Mouse (Mus musculus): ENCODE measurements around the gene Llgl2. TPM values are rescaled to one million over a fixed set of nuclear protein-coding genes. Genes with fewer than 3 reads are reported as not detected.

Llgl2 gene
- 10 to 100 TPM; 17.9 to 18.2 TPM for total RNA-seq (2021)

- intact Hi-C loops (cut with DNase I), result loop anchor here (2.0 kb wide), 1 partner anchor 35 kb away; the partner anchor contains the start of gene Myo15b
- peak; percentile 87 to 89 for DNase-seq
These were observed at the start of gene Llgl2 for GRCm38 (mm10) chr11:115823774-115824740. Gene Llgl2, plus strand, starts transcription at chr11:115824049.

DNA sequence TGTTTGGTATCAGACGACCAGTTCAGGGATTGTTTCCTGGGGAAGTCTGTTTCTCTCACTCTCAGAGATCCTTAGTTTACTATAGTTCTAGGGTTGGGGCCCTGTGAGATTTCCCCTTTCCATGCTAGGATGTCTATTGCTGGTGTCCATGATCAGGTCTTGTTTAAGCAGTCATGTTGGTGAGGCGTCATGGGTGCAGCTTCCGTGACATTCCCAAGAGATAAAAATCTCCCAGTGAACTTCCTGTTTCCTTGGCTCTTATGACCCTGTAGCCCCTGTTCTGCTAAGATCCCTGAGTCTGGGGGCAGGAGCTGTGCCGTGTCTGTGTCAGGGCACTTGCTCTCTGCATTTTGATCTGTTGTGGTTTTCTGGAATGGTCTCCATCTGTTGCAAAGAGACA, 49.2 kb upstream of the Llgl2 start:
- intact Hi-C loops (cut with DNase I), result no loop called here
- no peak for DNase-seq

GRCm38 (mm10) chr11:115775821-115776665, 47.8 kb upstream of the Llgl2 start:
- intact Hi-C loops (cut with DNase I), result no loop called here
- peak; percentile 74 to 75 for DNase-seq

GRCm38 (mm10) chr11:115776954-115777353, 46.9 kb upstream of the Llgl2 start:
- intact Hi-C loops (cut with DNase I), result no loop called here
- no peak for DNase-seq

DNA sequence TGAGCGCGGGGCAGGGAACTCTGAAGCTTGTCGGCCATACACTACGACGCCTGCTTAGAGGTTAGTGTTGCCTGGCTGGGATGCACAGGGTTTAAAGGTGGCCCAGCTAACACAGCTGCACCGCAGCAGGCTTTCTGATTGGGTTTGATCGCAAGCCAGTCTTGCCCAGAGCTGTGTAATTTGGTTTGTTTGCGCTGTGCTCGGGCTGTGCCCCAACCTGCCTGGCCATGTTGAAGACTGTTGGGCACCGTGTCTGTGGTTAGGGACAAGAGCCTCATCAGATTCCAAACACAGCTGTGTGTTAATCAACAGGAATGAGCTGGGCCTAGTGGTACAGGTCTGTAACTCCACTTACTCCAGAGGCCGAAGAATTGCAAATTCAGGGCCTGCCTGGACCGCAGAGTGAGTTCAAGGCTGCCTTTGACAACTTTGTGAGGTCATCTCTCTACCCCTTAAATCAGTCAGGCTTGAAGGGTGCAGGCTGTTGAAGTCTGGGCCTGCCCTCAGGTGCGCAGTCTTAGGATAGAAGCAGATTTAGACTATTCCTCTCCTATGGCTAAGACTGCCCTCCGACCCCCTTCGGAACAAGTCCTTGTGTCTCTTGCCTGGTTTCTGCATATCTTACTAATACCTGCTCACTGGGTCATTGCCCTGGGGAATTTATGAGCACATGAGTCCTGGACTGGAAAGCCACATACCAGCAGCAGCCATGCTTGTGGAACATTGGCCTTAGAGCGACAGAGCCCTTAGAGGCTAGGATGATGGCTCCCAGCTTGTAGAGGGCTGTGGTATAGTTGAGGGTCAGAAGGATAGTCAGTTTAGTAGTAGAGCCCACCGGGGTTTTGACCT, 46.1 kb upstream of the Llgl2 start:
- no peak for DNase-seq
- intact Hi-C loops (cut with DNase I), result loop anchor here (2.0 kb wide), 1 partner anchor 33 kb away; no protein-coding TSS in a partner anchor

GRCm38 (mm10) chr11:115779038-115779571, 44.7 kb upstream of the Llgl2 start:
- peak; percentile 96 for DNase-seq
- intact Hi-C loops (cut with DNase I), result loop anchor here (2.0 kb wide), 1 partner anchor 32 kb away; no protein-coding TSS in a partner anchor

DNA sequence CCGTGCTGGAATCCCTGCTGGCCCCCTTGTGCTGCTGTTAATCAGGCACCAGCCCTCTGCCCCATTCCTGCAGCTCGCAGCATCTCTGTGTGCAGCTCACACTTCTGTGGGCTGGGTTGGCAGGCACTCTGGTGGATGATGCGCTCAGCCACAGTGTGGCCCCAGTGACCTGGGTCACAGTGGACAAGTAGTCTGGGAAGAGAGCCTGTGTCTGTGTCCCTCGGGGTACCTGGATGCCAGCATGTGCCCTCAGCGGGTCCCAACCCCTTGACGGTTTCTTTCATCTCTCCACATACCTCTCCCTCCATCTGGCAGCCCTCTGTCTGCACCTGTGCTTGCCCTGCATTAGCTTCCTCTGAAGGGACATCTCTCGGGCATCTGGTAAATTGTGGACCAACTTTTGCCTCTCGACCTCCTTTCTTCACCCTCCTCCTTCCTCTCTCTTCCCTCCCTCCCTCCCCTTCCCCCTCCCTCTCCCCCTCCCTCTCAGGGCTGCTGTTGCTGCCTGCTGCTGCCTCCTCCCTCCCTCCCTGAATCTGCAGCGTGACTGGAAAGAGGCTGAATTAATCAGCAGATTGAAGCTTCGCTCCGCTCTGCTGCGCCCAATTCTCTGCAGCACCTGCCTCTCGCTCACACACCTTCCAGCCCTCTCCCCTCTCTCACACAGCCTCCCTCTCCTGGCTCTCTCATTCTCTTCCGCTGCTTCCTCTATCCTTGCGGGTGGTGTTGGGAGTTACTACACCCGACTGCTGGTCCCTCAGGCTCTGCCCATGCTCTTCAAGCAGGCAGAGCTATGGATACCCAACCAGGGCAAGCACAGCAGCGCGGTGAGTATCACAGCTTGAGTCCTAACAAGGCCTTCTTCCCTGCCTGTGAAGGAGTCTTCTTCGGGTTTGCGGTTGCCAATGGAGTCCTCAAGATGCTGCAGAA, 43.4 kb upstream of the Llgl2 start:
- intact Hi-C loops (cut with DNase I), result no loop called here
- DNase-seq, result no peak

DNA sequence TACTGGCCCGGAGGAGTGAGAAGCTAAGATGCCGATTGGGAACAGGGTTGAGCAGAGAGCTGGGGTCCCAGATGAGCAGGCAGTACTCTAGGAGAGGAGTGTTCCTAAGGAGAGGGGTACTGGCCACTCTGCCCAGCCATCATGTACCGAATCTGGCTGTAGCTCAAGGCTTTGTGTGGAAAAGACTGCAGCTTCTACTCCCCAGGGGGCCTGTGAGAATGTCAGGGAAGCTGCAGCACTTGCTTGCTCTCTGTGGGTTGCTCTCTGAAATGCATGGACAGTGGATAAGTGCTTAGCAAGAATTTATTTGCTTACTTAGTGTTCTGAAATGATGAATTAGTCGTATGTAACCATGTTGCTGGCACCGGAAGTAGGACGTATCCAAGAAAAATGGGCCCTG, 37.4 kb upstream of the Llgl2 start:
- DNase-seq, result no peak
- intact Hi-C loops (cut with DNase I), result no loop called here

- intact Hi-C loops (cut with DNase I), result no loop called here
- DNase-seq, result no peak
These were observed 34.1 kb upstream of the Llgl2 start for GRCm38 (mm10) chr11:115789787-115790186.

- no peak for DNase-seq
- intact Hi-C loops (cut with DNase I), result no loop called here
These were observed 31.9 kb upstream of the Llgl2 start for GRCm38 (mm10) chr11:115791919-115792318.

- intact Hi-C loops (cut with DNase I), result no loop called here
- no peak for DNase-seq
These were observed 31.5 kb upstream of the Llgl2 start for GRCm38 (mm10) chr11:115792353-115792752.

DNA sequence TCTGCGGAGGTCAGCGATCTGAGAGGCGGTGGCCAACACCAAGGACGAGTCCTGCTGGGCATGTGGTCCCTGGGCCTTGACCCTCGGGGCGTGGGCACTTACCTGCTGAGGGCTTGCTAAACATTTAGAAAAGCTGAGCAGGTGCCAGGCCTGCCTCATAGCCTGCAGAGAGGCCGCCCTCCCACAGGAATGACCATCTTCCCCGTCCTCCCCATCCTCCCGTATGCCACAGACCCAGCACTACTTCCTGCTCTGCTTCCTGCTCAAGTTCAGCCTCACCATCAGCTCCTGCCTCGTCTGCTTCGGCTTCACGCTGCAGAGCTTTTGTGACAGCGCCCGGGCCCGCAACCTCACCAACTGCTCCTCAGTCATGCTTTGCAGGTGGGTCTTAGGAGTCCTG, 27.0 kb upstream of the Llgl2 start:
- no peak for DNase-seq
- intact Hi-C loops (cut with DNase I), result no loop called here

- DNase-seq, result no peak
- intact Hi-C loops (cut with DNase I), result no loop called here
These were observed 26.2 kb upstream of the Llgl2 start for GRCm38 (mm10) chr11:115797665-115798064.

DNA sequence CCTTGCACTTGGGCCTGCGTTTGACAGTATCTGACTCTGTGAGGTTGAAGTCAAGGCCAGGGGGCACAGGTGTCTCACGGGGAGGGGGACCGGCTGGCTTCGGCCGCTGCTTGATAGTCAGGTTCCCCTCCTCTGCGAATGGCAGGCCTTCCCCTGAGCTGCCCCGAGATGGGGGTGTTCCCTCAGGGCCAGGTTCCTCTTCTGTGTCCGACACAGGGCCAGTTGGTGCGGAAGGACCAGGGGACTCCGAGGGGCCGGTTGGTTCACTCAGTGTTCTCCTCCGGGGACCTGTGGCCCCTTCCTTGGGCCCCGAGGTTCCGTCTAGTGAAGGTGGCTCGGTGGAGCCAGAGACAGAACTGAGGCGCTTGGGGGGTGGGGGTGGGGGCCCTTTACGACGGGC, 22.9 kb upstream of the Llgl2 start:
- intact Hi-C loops (cut with DNase I), result no loop called here

DNA sequence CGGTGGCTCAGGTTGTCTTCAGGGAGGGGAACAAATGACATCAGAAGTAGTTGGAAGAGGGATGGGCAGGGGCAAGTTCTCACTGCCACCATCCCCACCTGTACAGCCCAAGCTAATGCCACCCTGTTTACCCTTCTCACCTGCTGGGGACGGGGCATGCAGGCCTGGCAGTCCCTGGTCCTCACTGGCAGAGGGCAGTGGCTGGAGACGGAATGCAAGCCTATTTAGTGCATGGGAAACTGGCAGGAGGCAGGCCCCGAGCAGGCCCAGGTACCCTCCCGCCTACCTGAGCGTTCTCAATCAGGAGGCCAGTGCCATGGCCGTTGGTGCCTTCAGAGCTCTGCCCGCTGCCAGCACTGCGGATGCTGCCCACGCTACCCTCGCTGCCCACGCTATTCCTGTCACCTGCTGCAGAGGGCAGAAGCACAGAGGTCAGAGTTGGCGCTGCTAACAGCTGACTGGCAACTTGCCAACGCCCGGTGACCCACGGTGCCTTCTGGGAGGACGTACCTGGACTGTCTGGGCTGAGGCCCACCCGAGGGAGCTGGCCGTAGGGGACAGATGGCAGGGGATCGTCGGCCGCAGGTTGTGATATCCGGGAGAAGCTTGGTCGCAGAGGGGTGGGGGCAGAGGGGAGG, 20.7 kb upstream of the Llgl2 start:
- DNase-seq, result no peak
- intact Hi-C loops (cut with DNase I), result no loop called here

More for the DNA sequence above, 22.9 kb upstream of the Llgl2 start:
- DNase-seq, result no peak

- intact Hi-C loops (cut with DNase I), result loop anchor here (2.0 kb wide), 1 partner anchor 20 kb away; no protein-coding TSS in a partner anchor
- no peak for DNase-seq
These were observed 18.8 kb upstream of the Llgl2 start for GRCm38 (mm10) chr11:115805005-115805404.

DNA sequence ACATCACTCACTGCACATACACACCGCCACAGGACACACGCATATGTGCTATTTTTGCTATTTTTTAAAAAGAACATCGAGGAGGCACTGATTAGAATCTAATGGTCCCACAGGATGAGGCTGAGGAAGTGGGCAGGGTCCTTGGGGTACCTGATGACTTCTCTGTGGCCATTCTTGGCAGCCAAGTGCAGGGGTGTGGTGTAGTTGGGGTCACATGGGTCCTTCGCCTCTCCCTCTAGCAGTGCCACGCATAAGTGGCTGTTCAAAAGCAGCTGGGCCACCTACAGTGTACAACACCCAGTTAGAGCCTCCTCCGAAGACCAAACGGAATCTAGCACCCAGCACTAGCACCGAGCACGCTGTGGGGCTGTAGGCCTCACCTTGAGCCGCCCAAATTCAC, 17.7 kb upstream of the Llgl2 start:
- no peak for DNase-seq
- intact Hi-C loops (cut with DNase I), result no loop called here

DNA sequence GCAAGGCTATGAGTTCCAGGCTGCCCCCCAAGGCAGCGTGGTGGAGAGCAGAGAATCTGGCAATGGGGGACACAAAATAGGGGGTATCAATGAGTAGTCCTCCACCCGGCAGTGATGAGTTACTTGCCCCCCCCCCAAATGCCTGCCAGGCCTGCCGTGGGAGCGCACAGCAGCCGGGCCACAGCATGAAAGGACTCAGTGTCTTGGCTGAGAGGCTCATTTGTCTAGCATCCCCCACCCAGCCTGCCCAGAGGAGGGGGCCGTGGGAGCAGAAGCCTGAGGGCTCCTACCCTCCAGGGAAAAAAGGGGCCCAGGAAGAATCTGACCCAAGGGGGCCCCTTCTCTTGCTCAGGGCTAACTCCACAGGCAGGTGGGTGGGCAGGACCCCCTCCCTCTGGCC, 16.5 kb upstream of the Llgl2 start:
- intact Hi-C loops (cut with DNase I), result no loop called here
- no peak for DNase-seq

Measured in heart, postnatal 10 days (tissue).